Mouse (Mus musculus): Measurements from ENCODE around the gene Cd5. TPM values are rescaled to one million over a fixed set of nuclear protein-coding genes. Genes with fewer than 3 reads are reported as not detected.

The Cd5 gene
- polyA plus RNA-seq, 1 experiment from 2014 or later, result 3.0 TPM

GRCm38 (mm10) chr19:10761794-10762415, 23.1 kb upstream of the Cd5 start:
- 83% methylated on average over 8 of the region's 8 CpGs for WGBS
- no peaks in the 10 kb centered on the region for H3K27me3 ChIP-seq (ENCODE audit: control insufficient read depth, insufficient read depth, low read length)
- peaks cover 28% of the 10 kb centered on the region for H3K4me1 ChIP-seq (ENCODE audit: control insufficient read depth, insufficient read depth, low read length)
- no peak overlapping the region for H3K4me2 ChIP-seq (ENCODE audit: low read depth, low read length)
- H3K4me3 ChIP-seq (ENCODE audit: low read length), result no peak overlapping the region
- no peak overlapping the region for H3K27ac ChIP-seq (ENCODE audit: low read length)
- no peak overlapping the region for H3K9ac ChIP-seq (ENCODE audit: low read length)
- H3K36me3 ChIP-seq (ENCODE audit: control insufficient read depth, insufficient read depth), result no peaks in the 10 kb centered on the region
- no peak for ATAC-seq (replicated peaks; ENCODE audit: extremely low read depth, insufficient read depth, low FRiP score)
- no peaks in the 10 kb centered on the region for H3K9me3 ChIP-seq (replicated peaks; ENCODE audit: control insufficient read depth, low read length)

DNA sequence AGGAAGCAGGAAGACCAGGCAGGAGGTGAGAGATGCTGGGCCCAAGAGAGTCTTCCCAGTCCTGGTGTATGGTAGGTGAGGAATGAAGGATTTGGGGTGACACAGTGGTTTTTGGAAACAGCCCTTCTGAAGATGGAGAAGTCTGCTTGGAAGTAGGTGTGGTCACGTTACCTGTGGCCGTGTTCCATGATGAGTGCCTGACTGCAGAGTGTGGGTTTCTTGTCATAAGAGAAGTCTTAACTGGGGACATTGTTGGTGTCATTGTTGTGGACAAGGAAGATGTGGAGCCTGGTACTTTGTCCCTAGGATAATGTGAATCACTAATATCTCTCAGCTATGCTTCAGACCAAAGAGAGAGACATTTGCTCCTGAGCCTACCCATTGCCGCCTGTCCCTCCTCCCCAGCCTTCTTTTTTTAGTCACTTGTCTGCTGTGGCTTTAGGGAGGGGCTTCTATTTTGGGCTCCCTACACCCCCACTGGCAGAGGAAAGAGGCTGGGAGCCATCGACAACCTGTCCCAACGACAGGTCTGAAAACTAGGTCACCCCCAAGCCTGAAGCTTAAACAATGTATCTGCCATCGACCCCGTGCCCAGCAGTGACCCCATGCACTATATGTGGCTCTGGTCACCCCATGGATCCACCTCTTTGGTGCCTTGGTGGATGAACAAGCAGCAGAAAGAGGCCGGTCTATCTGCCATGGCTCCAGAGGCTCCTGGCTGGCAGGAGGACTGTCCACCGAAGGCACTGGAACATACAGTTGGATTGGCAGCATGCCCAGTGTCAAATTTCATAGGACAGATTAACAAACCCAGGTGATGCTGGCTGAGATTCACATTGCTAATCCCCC, 21.4 kb upstream of the Cd5 start:
- Histone ChIP-seq H3K9me3 (replicated peaks; ENCODE audit: control insufficient read depth, low read length) (no peaks in the 10 kb centered on the region), H3K27me3 (ENCODE audit: control insufficient read depth, insufficient read depth, low read length) (no peaks in the 10 kb centered on the region), H3K9ac (ENCODE audit: low read length) (0 out of 2 replicates have a peak overlapping the region, but pooled peaks have one; percentile 27), H3K4me3 (ENCODE audit: low read length) (no peak overlapping the region), H3K27ac (ENCODE audit: low read length) (peak overlapping the region; percentile 89), H3K4me2 (ENCODE audit: low read depth, low read length) (peak overlapping the region; percentile 46), H3K36me3 (ENCODE audit: control insufficient read depth, insufficient read depth) (no peaks in the 10 kb centered on the region), H3K4me1 (ENCODE audit: control insufficient read depth, insufficient read depth, low read length) (peaks cover 28% of the 10 kb centered on the region)
- 50% methylated on average over 9 of the region's 9 CpGs for WGBS
- ATAC-seq (replicated peaks; ENCODE audit: extremely low read depth, insufficient read depth, low FRiP score), result peak; percentile 89

DNA sequence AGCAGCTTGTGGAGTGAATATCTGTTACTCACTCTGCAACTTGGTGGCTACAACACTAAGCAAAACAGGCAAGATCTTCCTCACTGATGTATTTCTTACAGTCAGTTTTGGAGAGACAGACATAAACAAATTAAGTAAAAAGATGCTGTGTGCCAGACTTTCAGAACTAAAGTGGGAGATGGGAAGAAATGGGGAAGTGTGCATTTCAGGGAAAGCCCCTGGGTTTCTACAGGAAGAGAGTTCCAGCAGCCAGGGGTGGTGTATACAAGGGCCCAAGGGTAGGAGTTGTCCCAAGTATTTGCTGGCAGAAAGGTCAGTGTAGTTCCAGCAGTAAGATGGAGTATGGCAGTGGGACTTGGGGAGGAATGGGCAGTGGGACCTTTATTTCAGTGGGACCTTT, 20.7 kb upstream of the Cd5 start:
- no peaks in the 10 kb centered on the region for H3K9me3 ChIP-seq (replicated peaks; ENCODE audit: control insufficient read depth, low read length)
- H3K4me2 ChIP-seq (ENCODE audit: low read depth, low read length), result no peak overlapping the region
- H3K9ac ChIP-seq (ENCODE audit: low read length), result no peak overlapping the region
- peaks cover 28% of the 10 kb centered on the region for H3K4me1 ChIP-seq (ENCODE audit: control insufficient read depth, insufficient read depth, low read length)
- ATAC-seq (replicated peaks; ENCODE audit: extremely low read depth, insufficient read depth, low FRiP score), result no peak
- no peak overlapping the region for H3K4me3 ChIP-seq (ENCODE audit: low read length)
- H3K27ac ChIP-seq (ENCODE audit: low read length), result peak overlapping the region; percentile 89
- no peaks in the 10 kb centered on the region for H3K27me3 ChIP-seq (ENCODE audit: control insufficient read depth, insufficient read depth, low read length)
- no peaks in the 10 kb centered on the region for H3K36me3 ChIP-seq (ENCODE audit: control insufficient read depth, insufficient read depth)

DNA sequence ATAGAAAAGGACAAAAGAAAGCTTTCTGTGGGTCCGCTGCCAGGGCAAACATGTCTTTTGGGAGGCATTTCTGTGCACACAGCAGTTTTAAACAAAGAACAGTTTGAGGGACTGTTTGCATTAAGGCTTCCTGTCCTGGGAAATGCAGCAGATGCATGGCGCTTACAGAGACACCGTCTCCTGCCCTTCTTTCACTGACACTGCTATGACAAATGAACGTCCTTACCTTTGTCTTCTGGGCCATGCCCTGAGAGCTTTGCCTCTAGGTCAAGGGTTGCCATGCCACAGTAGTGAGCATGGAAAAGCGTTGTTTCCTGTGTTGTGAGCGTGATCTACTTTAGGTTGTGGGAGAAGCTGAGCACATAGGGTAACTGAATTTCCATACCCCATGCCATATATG, 19.9 kb upstream of the Cd5 start:
- H3K27ac ChIP-seq (ENCODE audit: low read length), result no peak overlapping the region
- ATAC-seq (replicated peaks; ENCODE audit: extremely low read depth, insufficient read depth, low FRiP score), result no peak
- WGBS, result 68% methylated on average over 6 of the region's 6 CpGs

GRCm38 (mm10) chr19:10757526-10757925, 18.7 kb upstream of the Cd5 start:
- peaks cover 28% of the 10 kb centered on the region for H3K4me1 ChIP-seq (ENCODE audit: control insufficient read depth, insufficient read depth, low read length)
- H3K27me3 ChIP-seq (ENCODE audit: control insufficient read depth, insufficient read depth, low read length), result no peaks in the 10 kb centered on the region
- no peaks in the 10 kb centered on the region for H3K9me3 ChIP-seq (replicated peaks; ENCODE audit: control insufficient read depth, low read length)
- 89% methylated on average over 2 of the region's 2 CpGs for WGBS
- H3K9ac ChIP-seq (ENCODE audit: low read length), result no peak overlapping the region
- H3K4me2 ChIP-seq (ENCODE audit: low read depth, low read length), result no peak overlapping the region
- H3K36me3 ChIP-seq (ENCODE audit: control insufficient read depth, insufficient read depth), result no peaks in the 10 kb centered on the region
- H3K27ac ChIP-seq (ENCODE audit: low read length), result no peak overlapping the region
- H3K4me3 ChIP-seq (ENCODE audit: low read length), result no peak overlapping the region
- ATAC-seq (replicated peaks; ENCODE audit: extremely low read depth, insufficient read depth, low FRiP score), result no peak

More for the DNA sequence above, 19.9 kb upstream of the Cd5 start:
- Histone ChIP-seq H3K9me3 (replicated peaks; ENCODE audit: control insufficient read depth, low read length) (no peaks in the 10 kb centered on the region), H3K9ac (ENCODE audit: low read length) (0 out of 2 replicates have a peak overlapping the region, but pooled peaks have one; percentile 28), H3K27me3 (ENCODE audit: control insufficient read depth, insufficient read depth, low read length) (no peaks in the 10 kb centered on the region), H3K4me2 (ENCODE audit: low read depth, low read length) (no peak overlapping the region), H3K36me3 (ENCODE audit: control insufficient read depth, insufficient read depth) (no peaks in the 10 kb centered on the region), H3K4me3 (ENCODE audit: low read length) (no peak overlapping the region), H3K4me1 (ENCODE audit: control insufficient read depth, insufficient read depth, low read length) (peaks cover 28% of the 10 kb centered on the region)

- no peak for ATAC-seq (replicated peaks; ENCODE audit: extremely low read depth, insufficient read depth, low FRiP score)
- Histone ChIP-seq H3K4me3 (ENCODE audit: low read length) (no peak overlapping the region), H3K9ac (ENCODE audit: low read length) (no peak overlapping the region), H3K27me3 (ENCODE audit: control insufficient read depth, insufficient read depth, low read length) (no peaks in the 10 kb centered on the region), H3K27ac (ENCODE audit: low read length) (no peak overlapping the region), H3K9me3 (replicated peaks; ENCODE audit: control insufficient read depth, low read length) (no peaks in the 10 kb centered on the region), H3K36me3 (ENCODE audit: control insufficient read depth, insufficient read depth) (no peaks in the 10 kb centered on the region), H3K4me1 (ENCODE audit: control insufficient read depth, insufficient read depth, low read length) (peaks cover 28% of the 10 kb centered on the region), H3K4me2 (ENCODE audit: low read depth, low read length) (no peak overlapping the region)
Measured at GRCm38 (mm10) chr19:10757125-10757524, 18.3 kb upstream of the Cd5 start.

GRCm38 (mm10) chr19:10752646-10753045, 13.8 kb upstream of the Cd5 start:
- H3K4me2 ChIP-seq (ENCODE audit: low read depth, low read length), result no peak overlapping the region
- 92% methylated on average over 5 of the region's 5 CpGs for WGBS
- H3K27me3 ChIP-seq (ENCODE audit: control insufficient read depth, insufficient read depth, low read length), result no peaks in the 10 kb centered on the region
- no peak for ATAC-seq (replicated peaks; ENCODE audit: extremely low read depth, insufficient read depth, low FRiP score)
- no peaks in the 10 kb centered on the region for H3K36me3 ChIP-seq (ENCODE audit: control insufficient read depth, insufficient read depth)
- no peak overlapping the region for H3K27ac ChIP-seq (ENCODE audit: low read length)
- H3K4me3 ChIP-seq (ENCODE audit: low read length), result no peak overlapping the region
- no peaks in the 10 kb centered on the region for H3K9me3 ChIP-seq (replicated peaks; ENCODE audit: control insufficient read depth, low read length)
- H3K4me1 ChIP-seq (ENCODE audit: control insufficient read depth, insufficient read depth, low read length), result no peaks in the 10 kb centered on the region
- no peak overlapping the region for H3K9ac ChIP-seq (ENCODE audit: low read length)

DNA sequence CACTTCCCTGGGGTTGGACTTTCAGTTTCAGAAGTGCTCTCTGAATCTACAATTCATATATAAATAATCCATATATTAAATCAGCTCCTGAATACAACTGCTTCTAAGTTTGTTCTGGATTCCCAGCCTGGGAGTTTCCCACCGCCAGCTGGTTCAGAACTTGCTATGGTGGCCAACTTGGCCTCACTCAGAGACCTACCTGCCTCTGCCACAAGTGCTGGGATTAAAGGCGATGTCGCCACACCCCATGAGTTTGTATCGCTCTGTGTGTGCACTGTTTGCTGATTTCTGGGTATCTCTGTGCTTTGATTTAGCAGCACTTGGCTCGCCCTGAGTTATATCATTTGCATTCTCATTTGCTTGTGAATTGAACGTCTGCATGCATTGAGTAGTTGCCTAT, 13.3 kb upstream of the Cd5 start:
- H3K4me3 ChIP-seq (ENCODE audit: low read length), result no peak overlapping the region
- no peak overlapping the region for H3K4me2 ChIP-seq (ENCODE audit: low read depth, low read length)
- H3K27ac ChIP-seq (ENCODE audit: low read length), result no peak overlapping the region
- no peaks in the 10 kb centered on the region for H3K4me1 ChIP-seq (ENCODE audit: control insufficient read depth, insufficient read depth, low read length)
- no peaks in the 10 kb centered on the region for H3K27me3 ChIP-seq (ENCODE audit: control insufficient read depth, insufficient read depth, low read length)
- no peak overlapping the region for H3K9ac ChIP-seq (ENCODE audit: low read length)
- 90% methylated on average over 6 of the region's 6 CpGs for WGBS
- ATAC-seq (replicated peaks; ENCODE audit: extremely low read depth, insufficient read depth, low FRiP score), result no peak
- H3K9me3 ChIP-seq (replicated peaks; ENCODE audit: control insufficient read depth, low read length), result no peaks in the 10 kb centered on the region
- no peaks in the 10 kb centered on the region for H3K36me3 ChIP-seq (ENCODE audit: control insufficient read depth, insufficient read depth)

GRCm38 (mm10) chr19:10751607-10752006, 12.8 kb upstream of the Cd5 start:
- H3K4me1 ChIP-seq (ENCODE audit: control insufficient read depth, insufficient read depth, low read length), result no peaks in the 10 kb centered on the region
- no peak overlapping the region for H3K4me2 ChIP-seq (ENCODE audit: low read depth, low read length)
- no peak overlapping the region for H3K9ac ChIP-seq (ENCODE audit: low read length)
- no peaks in the 10 kb centered on the region for H3K9me3 ChIP-seq (replicated peaks; ENCODE audit: control insufficient read depth, low read length)
- no peak overlapping the region for H3K27ac ChIP-seq (ENCODE audit: low read length)
- ATAC-seq (replicated peaks; ENCODE audit: extremely low read depth, insufficient read depth, low FRiP score), result no peak
- no peak overlapping the region for H3K4me3 ChIP-seq (ENCODE audit: low read length)
- WGBS, result 64% methylated on average over 1 of the region's 1 CpGs
- no peaks in the 10 kb centered on the region for H3K27me3 ChIP-seq (ENCODE audit: control insufficient read depth, insufficient read depth, low read length)
- H3K36me3 ChIP-seq (ENCODE audit: control insufficient read depth, insufficient read depth), result no peaks in the 10 kb centered on the region
